Mouse (Mus musculus): ENCODE measurements around the gene Kcnn3. TPM values are rescaled to one million over a fixed set of nuclear protein-coding genes. Genes with fewer than 3 reads are reported as not detected.

Gene Kcnn3
- total RNA-seq, 1 experiment: 0.13 TPM

GRCm38 (mm10) chr3:89529796-89530195 is 9.8 kb downstream of the Kcnn3 start:
- in situ Hi-C loops (cut with MboI; ENCODE audit: low sequenced_read_pairs in 2 of 2, unreplicated experiment in 2 of 2): no loop called here

GRCm38 (mm10) chr3:89534566-89535097 is 14.7 kb downstream of the Kcnn3 start:
- H3K9me3 ChIP-seq (ENCODE audit: control insufficient read depth, insufficient read depth, low read depth, low read length): no peaks in the 10 kb centered on the region
- no peaks in the 10 kb centered on the region for H3K36me3 ChIP-seq (ENCODE audit: control insufficient read depth, insufficient read depth, low read length, poor library complexity, severe bottlenecking)
- DNase-seq (ENCODE audit: low read depth, low spot score): no peak
- H3K4me3 ChIP-seq (ENCODE audit: insufficient read depth in 1 of 2, low read depth in 1 of 2, low read length in 2 of 2, poor library complexity in 1 of 2, severe bottlenecking in 1 of 2): no peak overlapping the region
- no peak for TF ChIP-seq CHD2 (IDR thresholded peaks at IDR 0.05; ENCODE audit: low read depth, low read length)
- no peak for TF ChIP-seq ZC3H11A (IDR thresholded peaks at IDR 0.05; ENCODE audit: borderline replicate concordance, low read depth, low read length)
- TF ChIP-seq MAFK (IDR thresholded peaks at IDR 0.05; ENCODE audit: insufficient read depth, low read depth, low read length): no peak
- no peak for TF ChIP-seq ZNF384 (IDR thresholded peaks at IDR 0.05; ENCODE audit: low read depth, low read length)
- no peak for TF ChIP-seq HCFC1 (IDR thresholded peaks at IDR 0.05; ENCODE audit: borderline replicate concordance, insufficient read depth, low read length)
- no peak overlapping the region for H3K9ac ChIP-seq (ENCODE audit: insufficient read depth, low read depth, low read length, poor library complexity, severe bottlenecking)
- in situ Hi-C loops (cut with MboI; ENCODE audit: low sequenced_read_pairs in 2 of 2, unreplicated experiment in 2 of 2): no loop called here
- H3K27ac ChIP-seq (ENCODE audit: insufficient read depth, low read depth, low read length, poor library complexity, severe bottlenecking): no peak overlapping the region
- no peaks in the 10 kb centered on the region for H3K4me1 ChIP-seq (ENCODE audit: control insufficient read depth in 2 of 2, insufficient read depth in 2 of 2, low read length in 2 of 2, poor library complexity in 1 of 2)

More at GRCm38 (mm10) chr3:89529796-89530195, 9.8 kb downstream of the Kcnn3 start:
- Histone ChIP-seq H3K27ac (ENCODE audit: insufficient read depth, low read depth, low read length, poor library complexity, severe bottlenecking) (no peak overlapping the region), H3K9me3 (ENCODE audit: control insufficient read depth, insufficient read depth, low read depth, low read length) (no peaks in the 10 kb centered on the region), H3K9ac (ENCODE audit: insufficient read depth, low read depth, low read length, poor library complexity, severe bottlenecking) (no peak overlapping the region), H3K4me3 (ENCODE audit: insufficient read depth in 1 of 2, low read depth in 1 of 2, low read length in 2 of 2, poor library complexity in 1 of 2, severe bottlenecking in 1 of 2) (no peak overlapping the region), H3K36me3 (ENCODE audit: control insufficient read depth, insufficient read depth, low read length, poor library complexity, severe bottlenecking) (no peaks in the 10 kb centered on the region), H3K4me1 (ENCODE audit: control insufficient read depth in 2 of 2, insufficient read depth in 2 of 2, low read length in 2 of 2, poor library complexity in 1 of 2) (peaks cover 0 to 2% of the 10 kb centered on the region in 2 experiments; a peak in 1 of 4 replicates)
- no peak for DNase-seq (ENCODE audit: low read depth, low spot score)
- TF ChIP-seq ZNF384 (IDR thresholded peaks at IDR 0.05; ENCODE audit: low read depth, low read length) (no peak), ZC3H11A (IDR thresholded peaks at IDR 0.05; ENCODE audit: borderline replicate concordance, low read depth, low read length) (no peak), HCFC1 (IDR thresholded peaks at IDR 0.05; ENCODE audit: borderline replicate concordance, insufficient read depth, low read length) (no peak), CHD2 (IDR thresholded peaks at IDR 0.05; ENCODE audit: low read depth, low read length) (no peak)

GRCm38 (mm10) chr3:89535147-89535546 is 15.2 kb downstream of the Kcnn3 start:
- H3K27ac ChIP-seq (ENCODE audit: insufficient read depth, low read depth, low read length, poor library complexity, severe bottlenecking): no peak overlapping the region
- no peaks in the 10 kb centered on the region for H3K4me1 ChIP-seq (ENCODE audit: control insufficient read depth in 2 of 2, insufficient read depth in 2 of 2, low read length in 2 of 2, poor library complexity in 1 of 2)
- in situ Hi-C loops (cut with MboI; ENCODE audit: low sequenced_read_pairs in 2 of 2, unreplicated experiment in 2 of 2): no loop called here
- H3K36me3 ChIP-seq (ENCODE audit: control insufficient read depth, insufficient read depth, low read length, poor library complexity, severe bottlenecking): no peaks in the 10 kb centered on the region
- no peak overlapping the region for H3K4me3 ChIP-seq (ENCODE audit: insufficient read depth in 1 of 2, low read depth in 1 of 2, low read length in 2 of 2, poor library complexity in 1 of 2, severe bottlenecking in 1 of 2)
- H3K9ac ChIP-seq (ENCODE audit: insufficient read depth, low read depth, low read length, poor library complexity, severe bottlenecking): no peak overlapping the region
- TF ChIP-seq ZNF384 (IDR thresholded peaks at IDR 0.05; ENCODE audit: low read depth, low read length) (no peak), ZC3H11A (IDR thresholded peaks at IDR 0.05; ENCODE audit: borderline replicate concordance, low read depth, low read length) (no peak), MAFK (IDR thresholded peaks at IDR 0.05; ENCODE audit: insufficient read depth, low read depth, low read length) (no peak), CHD2 (IDR thresholded peaks at IDR 0.05; ENCODE audit: low read depth, low read length) (no peak), HCFC1 (IDR thresholded peaks at IDR 0.05; ENCODE audit: borderline replicate concordance, insufficient read depth, low read length) (no peak)
- DNase-seq (ENCODE audit: low read depth, low spot score): no peak
- no peaks in the 10 kb centered on the region for H3K9me3 ChIP-seq (ENCODE audit: control insufficient read depth, insufficient read depth, low read depth, low read length)

GRCm38 (mm10) chr3:89539036-89539739 is 19.2 kb downstream of the Kcnn3 start:
- no peaks in the 10 kb centered on the region for H3K4me1 ChIP-seq (ENCODE audit: control insufficient read depth in 2 of 2, insufficient read depth in 2 of 2, low read length in 2 of 2, poor library complexity in 1 of 2)
- in situ Hi-C loops (cut with MboI; ENCODE audit: low sequenced_read_pairs in 2 of 2, unreplicated experiment in 2 of 2): no loop called here
- TF ChIP-seq MAFK (IDR thresholded peaks at IDR 0.05; ENCODE audit: insufficient read depth, low read depth, low read length) (no peak), ZC3H11A (IDR thresholded peaks at IDR 0.05; ENCODE audit: borderline replicate concordance, low read depth, low read length) (no peak), ZNF384 (IDR thresholded peaks at IDR 0.05; ENCODE audit: low read depth, low read length) (no peak), HCFC1 (IDR thresholded peaks at IDR 0.05; ENCODE audit: borderline replicate concordance, insufficient read depth, low read length) (no peak)

More at GRCm38 (mm10) chr3:89539036-89539739, 19.2 kb downstream of the Kcnn3 start:
- H3K4me3 ChIP-seq (ENCODE audit: insufficient read depth in 1 of 2, low read depth in 1 of 2, low read length in 2 of 2, poor library complexity in 1 of 2, severe bottlenecking in 1 of 2): no peak overlapping the region
- DNase-seq (ENCODE audit: low read depth, low spot score): no peak
- no peak overlapping the region for H3K9ac ChIP-seq (ENCODE audit: insufficient read depth, low read depth, low read length, poor library complexity, severe bottlenecking)
- no peak overlapping the region for H3K27ac ChIP-seq (ENCODE audit: insufficient read depth, low read depth, low read length, poor library complexity, severe bottlenecking)
- H3K36me3 ChIP-seq (ENCODE audit: control insufficient read depth, insufficient read depth, low read length, poor library complexity, severe bottlenecking): no peaks in the 10 kb centered on the region
- H3K9me3 ChIP-seq (ENCODE audit: control insufficient read depth, insufficient read depth, low read depth, low read length): no peaks in the 10 kb centered on the region
